Mouse (Mus musculus) adrenal gland, adult (tissue): ENCODE measurements around the gene Crebzf.

Source experiments
- DNase-seq, 2 experiments: peaks; one replicate each; pipeline ENCODE4 v3.0.0; 2022 to 2023; ENCODE audit warnings: low spot score in 1 of 2; ENCODE audit not compliant: inconsistent age in 2 of 2

The Crebzf gene

DNA sequence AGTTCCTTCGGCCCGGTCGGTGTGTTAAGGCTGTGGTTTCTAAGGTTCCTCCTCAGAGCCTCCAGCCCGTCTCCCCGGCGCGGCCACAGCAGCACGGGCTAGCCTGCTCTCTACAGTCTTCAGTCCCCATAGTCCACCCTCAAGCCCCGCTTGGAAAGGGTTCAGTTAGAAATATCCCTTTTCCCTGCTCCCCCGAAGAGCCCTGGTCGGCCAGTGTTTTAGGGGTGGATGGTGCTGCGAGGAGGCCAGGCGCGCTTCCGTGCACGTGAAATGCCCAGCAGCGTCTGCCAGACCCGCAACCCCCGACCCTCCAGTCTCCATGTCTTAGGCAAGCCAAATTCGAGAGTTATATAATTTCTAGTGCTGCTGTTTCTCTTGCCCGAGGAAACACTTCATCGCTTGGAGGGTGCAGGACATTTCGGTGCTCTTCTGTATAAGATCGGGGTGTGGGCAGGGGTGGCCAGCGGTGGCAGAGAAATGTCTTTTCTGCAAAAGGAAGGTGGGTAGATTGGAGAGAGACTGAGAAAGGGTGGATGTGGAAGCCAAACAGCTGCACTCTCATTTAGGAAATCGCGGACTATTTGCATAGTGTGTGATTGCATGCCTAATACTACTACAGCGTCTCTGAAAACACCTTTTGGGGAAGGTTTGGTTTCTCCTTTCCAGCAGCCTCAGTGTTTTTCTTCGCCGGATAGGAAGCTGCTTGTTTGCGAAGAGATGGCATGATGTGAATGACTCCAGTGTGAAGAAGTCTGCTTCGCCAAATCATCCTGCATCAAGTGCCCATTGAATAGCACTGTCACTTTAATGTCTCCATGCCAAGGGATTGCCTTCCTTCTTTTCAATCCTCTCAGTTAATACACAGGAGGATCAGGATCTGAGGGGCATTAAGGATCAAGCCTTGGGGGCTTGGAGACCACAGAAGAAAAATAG lies 34.0 kb downstream of the Crebzf start, which contains the start of gene Dlg2:
Dlg2 (plus strand) TSS at position 360 of the 933 bp plus-strand sequence.
- peak; percentile 74 to 92 for DNase-seq

GRCm38 (mm10) chr7:90482607-90483006 lies 40.1 kb downstream of the Crebzf start:
- no peak for DNase-seq
